Mouse (Mus musculus): Measurements from ENCODE around the gene Phf21a.
"Not testable (repeated sequence)": the region's sequence is repeated elsewhere in the genome, so short reads cannot be mapped to it uniquely, and the experiment has no call there.

Phf21a gene

GRCm38 (mm10) chr2:92386821-92387570, 294.1 kb downstream of the Phf21a start:
- DNase-seq: no peak

- no peak for DNase-seq
These were observed 294.7 kb downstream of the Phf21a start for GRCm38 (mm10) chr2:92387646-92388045.

GRCm38 (mm10) chr2:92388081-92388517, 295.2 kb downstream of the Phf21a start:
- DNase-seq: no peak

- DNase-seq: peak; percentile 91
These were observed 296.1 kb downstream of the Phf21a start for GRCm38 (mm10) chr2:92388891-92389641.

- no peak for DNase-seq
These were observed 296.7 kb downstream of the Phf21a start for GRCm38 (mm10) chr2:92389645-92390044.

- no peak for DNase-seq
These were observed 297.5 kb downstream of the Phf21a start for GRCm38 (mm10) chr2:92390206-92390930.

GRCm38 (mm10) chr2:92391116-92391515, 298.2 kb downstream of the Phf21a start:
- no peak for DNase-seq

- no peak for DNase-seq
These were observed 298.9 kb downstream of the Phf21a start for GRCm38 (mm10) chr2:92391703-92392317.

- peak; percentile 56 for DNase-seq
These were observed 299.7 kb downstream of the Phf21a start for GRCm38 (mm10) chr2:92392318-92393264.

GRCm38 (mm10) chr2:92395535-92395934, 302.6 kb downstream of the Phf21a start:
- no peak for DNase-seq

GRCm38 (mm10) chr2:92397436-92397835, 304.5 kb downstream of the Phf21a start:
- no peak for DNase-seq

GRCm38 (mm10) chr2:92399877-92400276, 307.0 kb downstream of the Phf21a start:
- DNase-seq: not testable (repeated sequence)

GRCm38 (mm10) chr2:92400682-92401081, 307.8 kb downstream of the Phf21a start:
- no peak for DNase-seq

GRCm38 (mm10) chr2:92401091-92401561, 308.2 kb downstream of the Phf21a start, which contains the start of gene Mapk8ip1:
Gene Mapk8ip1 (minus strand): TSS chr2:92401263.
- peak; percentile 48 for DNase-seq

GRCm38 (mm10) chr2:92402591-92403326, 309.8 kb downstream of the Phf21a start:
- DNase-seq: no peak

GRCm38 (mm10) chr2:92403776-92404319, 310.9 kb downstream of the Phf21a start:
- DNase-seq: no peak

- no peak for DNase-seq
These were observed 311.8 kb downstream of the Phf21a start for GRCm38 (mm10) chr2:92404737-92405136.

- DNase-seq: no peak
These were observed 312.8 kb downstream of the Phf21a start for GRCm38 (mm10) chr2:92405687-92406086.

- DNase-seq: no peak
These were observed 315.6 kb downstream of the Phf21a start for GRCm38 (mm10) chr2:92408309-92409045.

GRCm38 (mm10) chr2:92411705-92412104, 318.8 kb downstream of the Phf21a start:
- peak; percentile 32 for DNase-seq
